In genomic region chr7:145118406-145118805, GRCm38 (mm10) we compare ENCODE assay signal across 17 mouse cellular contexts.
"Had no signal": no experiment of that assay in that cellular context is flagged by ENCODE, and none has a peak within 500 bp of the region (broad histone marks: within the 10 kb centered on the region; RNA-seq: fewer than 3 reads in every experiment).

No protein-coding gene starts in this region.

- ATAC-seq: lung, postnatal 0 days; midbrain, embryonic 13.5 days; midbrain, embryonic 15.5 days had no signal

- DNase-seq: lung, adult 2 months; lung, postnatal 14 days; lung, postnatal 36 days; right cerebral cortex, postnatal 14 days; thymus, adult 2 months; thymus, postnatal 25 days; thymus, postnatal 4 days had no signal

- H3K27me3 ChIP-seq: lung, embryonic 15.5 days; midbrain, embryonic 13.5 days; midbrain, embryonic 15.5 days; neural tube, embryonic 12.5 days; stomach, embryonic 15.5 days had no signal

- H3K4me2 ChIP-seq: lung, embryonic 15.5 days; midbrain, embryonic 11.5 days; midbrain, embryonic 13.5 days; midbrain, embryonic 15.5 days; neural tube, embryonic 12.5 days; stomach, embryonic 15.5 days had no signal

- H3K9me3 ChIP-seq: lung, embryonic 15.5 days; midbrain, embryonic 13.5 days; midbrain, embryonic 15.5 days; neural tube, embryonic 12.5 days; stomach, embryonic 15.5 days had no signal

- H3K4me1 ChIP-seq: lung, embryonic 15.5 days; midbrain, embryonic 15.5 days; stomach, embryonic 15.5 days had no signal

- H3K36me3 ChIP-seq: lung, embryonic 15.5 days; midbrain, embryonic 13.5 days; midbrain, embryonic 15.5 days; neural tube, embryonic 12.5 days; stomach, embryonic 15.5 days had no signal

- H3K27ac ChIP-seq: lung, embryonic 15.5 days; macrophage; midbrain, embryonic 13.5 days; midbrain, embryonic 15.5 days; neural tube, embryonic 12.5 days; stomach, embryonic 15.5 days; stomach, postnatal 0 days had no signal

- H3K4me3 ChIP-seq: lung, embryonic 15.5 days; megakaryocyte, embryonic 14.5 days; midbrain, embryonic 13.5 days; midbrain, embryonic 15.5 days; neural tube, embryonic 12.5 days; stomach, embryonic 15.5 days had no signal

- H3K9ac ChIP-seq: lung, embryonic 15.5 days; midbrain, embryonic 13.5 days; midbrain, embryonic 15.5 days; neural tube, embryonic 12.5 days; stomach, embryonic 15.5 days had no signal
